Mouse (Mus musculus) neural tube, embryonic 12.5 days (tissue): ENCODE measurements around the gene Cecr2. TPM values are rescaled to one million over a fixed set of nuclear protein-coding genes. Genes with fewer than 3 reads are reported as not detected.

ENCODE experiments used
- ATAC-seq: fragments of 200-750 bp; cut with Nextera tagmentation; 2 replicates; pipeline ENCODE4 v1.8.0; 2017; ENCODE audit warnings: low read depth, mild to moderate bottlenecking, moderate TSS enrichment, moderate library complexity; ENCODE audit not compliant: low FRiP score
- H3K27ac ChIP-seq: fragments of 300-500 bp; sonication (generic); 2 replicates; pipeline ENCODE4 v1.5.1; 2016
- H3K27me3 ChIP-seq: fragments of 300-500 bp; sonication (generic); replicated peaks from 2 replicates; pipeline ENCODE4 v1.6.1; 2016; ENCODE audit warnings: mild to moderate bottlenecking
- H3K36me3 ChIP-seq: fragments of 300-500 bp; sonication (generic); 2 replicates; pipeline ENCODE4 v1.6.1; 2016; ENCODE audit warnings: mild to moderate bottlenecking
- H3K4me1 ChIP-seq: fragments of 300-500 bp; sonication (generic); 2 replicates; pipeline ENCODE4 v1.6.1; 2016
- H3K4me2 ChIP-seq: fragments of 300-500 bp; sonication (generic); replicated peaks from 2 replicates; pipeline ENCODE4 v1.6.1; 2016; ENCODE audit warnings: mild to moderate bottlenecking
- H3K4me3 ChIP-seq: fragments of 300-500 bp; sonication (generic); 2 replicates; pipeline ENCODE4 v1.5.1; 2016
- H3K9ac ChIP-seq: fragments of 300-500 bp; sonication (generic); 2 replicates; pipeline ENCODE4 v1.6.1; 2016; ENCODE audit warnings: mild to moderate bottlenecking
- H3K9me3 ChIP-seq: fragments of 300-500 bp; sonication (generic); 2 replicates; pipeline ENCODE4 v1.6.1; 2016; ENCODE audit warnings: mild to moderate bottlenecking
- WGBS: fragments of 180-500 bp; shearing (Covaris S2); methylation state at CpG from one replicate; pipeline ENCODE4 v1.1.7; 2016; 5-methylcytosine and 5-hydroxymethylcytosine counted together
- polyA plus RNA-seq: library from polyadenylated mRNA; unstranded; fragments of >200 nt; fragmentation: Nextera tagmentation; extraction: Ambion mirVana; gene quantifications from 2 replicates; pipeline ENCODE4 v1.2.1, GENCODE M21; 2016

Cecr2 gene
- 17.8 and 17.9 TPM in 2 replicates for polyA plus RNA-seq

DNA sequence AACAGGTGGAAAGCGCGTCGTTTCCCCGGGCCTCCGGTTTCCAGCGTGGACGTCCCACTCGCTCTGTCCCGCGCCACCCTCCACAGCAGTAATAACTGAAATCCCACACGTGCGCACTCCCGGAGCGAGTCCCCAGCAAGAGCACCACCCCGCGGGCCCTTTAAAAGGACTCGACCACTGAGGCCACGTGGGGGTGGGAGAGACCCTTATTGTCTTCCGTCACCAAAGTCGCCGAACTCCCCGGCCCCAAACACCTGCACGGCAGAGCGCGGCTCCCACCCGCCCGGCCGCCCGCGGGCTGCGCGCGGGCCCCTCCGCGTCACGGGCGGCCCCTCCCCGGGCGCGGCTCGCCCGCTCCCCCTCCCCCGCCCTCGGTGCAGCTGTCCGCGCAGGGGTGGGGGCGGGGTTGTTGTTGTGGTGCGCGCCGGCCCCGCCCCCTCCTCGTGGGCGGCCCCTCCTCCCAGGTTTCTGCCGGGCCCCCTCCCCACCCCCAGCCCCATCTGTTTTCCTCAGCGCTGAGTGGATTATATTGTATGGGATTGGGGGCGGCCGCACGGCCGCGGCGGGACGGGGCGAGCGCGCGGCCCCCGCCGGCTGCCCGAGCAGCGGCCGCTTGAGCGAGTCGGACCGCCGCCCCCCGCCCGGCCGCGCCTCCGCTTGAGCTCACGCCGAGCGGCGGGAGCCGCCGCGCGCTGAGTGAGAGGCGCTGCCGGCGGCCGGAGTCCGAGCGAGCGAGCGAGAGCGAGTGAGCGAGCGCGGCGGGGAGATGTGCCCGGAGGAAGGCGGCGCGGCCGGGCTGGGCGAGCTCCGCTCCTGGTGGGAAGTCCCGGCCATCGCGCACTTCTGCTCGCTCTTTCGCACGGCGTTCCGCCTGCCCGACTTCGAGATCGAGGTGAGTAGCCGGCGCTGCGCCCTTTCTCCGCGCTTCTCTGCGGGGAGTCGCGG lies at the start of gene Cecr2:
Cecr2 (plus strand) TSS at position 554 of the 945 bp plus-strand sequence.
- Histone ChIP-seq H3K4me3 (peak within 1 kb of the TSS; percentile 93), H3K4me2 (peak within 1 kb of the TSS; percentile 90), H3K27ac (peak within 1 kb of the TSS; percentile 99), H3K27me3 (no peaks in the 10 kb centered on the region), H3K36me3 (no peaks in the 10 kb centered on the region), H3K9me3 (no peaks in the 10 kb centered on the region), H3K9ac (peak within 1 kb of the TSS; percentile 94), H3K4me1 (peaks cover 15% of the 10 kb centered on the region; the same call in 1 of the 2 replicates)
- ATAC-seq: peak; percentile 86
- WGBS: under 1% methylated on average over 124 of the region's 127 CpGs

DNA sequence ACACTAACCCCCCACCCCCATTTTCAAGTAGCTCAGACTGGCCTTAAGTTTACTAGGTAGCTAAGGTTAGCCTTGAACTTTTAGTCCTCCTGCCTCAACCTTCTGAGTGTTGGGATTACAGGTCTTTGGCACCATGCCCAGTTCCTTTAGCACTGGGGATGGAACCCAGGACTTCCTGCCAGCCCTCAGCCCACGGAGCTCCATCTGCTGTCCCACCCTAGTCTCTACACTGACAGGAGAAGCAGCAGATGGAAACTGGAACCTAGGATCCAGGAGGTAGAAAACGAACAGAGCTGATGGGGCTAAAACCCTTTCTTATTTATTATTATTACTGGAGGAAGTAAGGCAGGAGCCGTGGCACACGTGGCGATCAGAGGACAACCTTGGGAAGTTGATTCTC lies 48.6 kb upstream of the Cecr2 start:
- 80% methylated on average over 5 of the region's 5 CpGs for WGBS
- H3K4me2 ChIP-seq: no peak overlapping the region
- no peak for ATAC-seq

DNA sequence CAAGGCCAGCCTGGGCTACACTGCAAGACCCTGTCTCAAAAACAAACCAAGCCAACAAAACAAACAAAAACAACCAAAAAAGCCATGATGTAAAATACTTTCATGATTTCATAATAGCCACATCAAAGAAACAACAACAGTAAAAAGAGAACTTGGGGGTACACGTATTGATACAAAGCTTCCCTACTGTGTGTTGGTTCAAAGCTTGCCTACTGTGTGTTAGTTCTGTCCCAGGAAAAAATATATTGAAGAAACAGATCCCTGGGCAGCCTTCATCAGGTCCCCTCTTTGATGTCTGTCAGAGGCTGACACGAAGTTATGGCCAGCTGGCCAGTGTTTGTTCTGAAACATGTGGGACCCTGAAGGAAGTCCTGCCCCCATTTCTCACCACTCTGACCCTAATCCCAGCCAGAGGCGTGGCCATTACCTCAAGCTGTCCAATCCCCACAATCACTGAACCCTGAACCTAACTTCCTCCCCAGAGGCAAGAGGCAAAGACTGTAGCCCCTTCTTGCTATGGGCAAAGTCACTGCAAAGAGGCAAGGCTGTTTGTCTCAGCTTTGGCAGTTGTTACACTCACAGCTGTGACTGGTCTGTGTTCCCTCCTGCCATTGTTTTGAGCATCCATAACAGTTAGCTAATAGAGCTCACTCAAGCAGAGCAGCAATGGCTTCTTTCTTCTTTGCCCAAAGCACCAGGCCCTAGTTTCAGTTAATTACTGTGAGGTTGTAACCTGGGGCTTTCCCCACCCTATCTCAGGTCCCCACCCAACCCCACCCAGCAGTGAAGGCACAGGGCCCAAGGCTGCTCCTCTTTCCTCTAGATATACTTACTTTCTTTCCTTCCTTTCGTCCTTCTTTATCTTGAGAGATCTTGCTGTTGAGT lies 47.4 kb upstream of the Cecr2 start:
- Histone ChIP-seq H3K9me3 (no peaks in the 10 kb centered on the region), H3K36me3 (no peaks in the 10 kb centered on the region), H3K9ac (no peak overlapping the region), H3K27ac (no peak overlapping the region), H3K4me3 (no peak overlapping the region), H3K4me1 (no peaks in the 10 kb centered on the region), H3K4me2 (no peak overlapping the region), H3K27me3 (no peaks in the 10 kb centered on the region)
- WGBS: 60% methylated on average over 4 of the region's 4 CpGs
- no peak for ATAC-seq

More for the DNA sequence above, 48.6 kb upstream of the Cecr2 start:
- no peak overlapping the region for H3K27ac ChIP-seq
- no peak overlapping the region for H3K4me3 ChIP-seq
- no peaks in the 10 kb centered on the region for H3K27me3 ChIP-seq
- no peaks in the 10 kb centered on the region for H3K9me3 ChIP-seq
- no peaks in the 10 kb centered on the region for H3K36me3 ChIP-seq
- no peaks in the 10 kb centered on the region for H3K4me1 ChIP-seq
- H3K9ac ChIP-seq: no peak overlapping the region

DNA sequence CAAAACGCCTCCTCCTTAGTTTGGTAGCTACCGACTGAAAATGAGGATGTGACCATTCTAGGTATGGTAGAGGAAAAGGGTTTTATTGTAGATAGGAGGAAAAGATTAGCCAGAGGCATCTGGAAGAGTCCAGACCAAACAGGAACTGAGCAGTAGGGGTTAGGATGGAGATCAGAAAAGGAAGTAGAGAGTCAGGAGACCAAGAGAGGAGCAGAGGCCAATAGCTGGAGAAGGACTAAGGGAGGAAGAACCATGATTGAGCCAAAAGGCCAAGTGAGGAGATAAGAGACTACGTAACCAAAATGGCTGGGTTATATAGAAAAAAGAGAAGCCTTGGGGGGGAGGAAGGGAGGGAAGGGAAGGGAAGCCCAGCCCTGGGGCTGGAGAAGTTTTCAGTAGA lies 46.0 kb upstream of the Cecr2 start:
- no peak for ATAC-seq

DNA sequence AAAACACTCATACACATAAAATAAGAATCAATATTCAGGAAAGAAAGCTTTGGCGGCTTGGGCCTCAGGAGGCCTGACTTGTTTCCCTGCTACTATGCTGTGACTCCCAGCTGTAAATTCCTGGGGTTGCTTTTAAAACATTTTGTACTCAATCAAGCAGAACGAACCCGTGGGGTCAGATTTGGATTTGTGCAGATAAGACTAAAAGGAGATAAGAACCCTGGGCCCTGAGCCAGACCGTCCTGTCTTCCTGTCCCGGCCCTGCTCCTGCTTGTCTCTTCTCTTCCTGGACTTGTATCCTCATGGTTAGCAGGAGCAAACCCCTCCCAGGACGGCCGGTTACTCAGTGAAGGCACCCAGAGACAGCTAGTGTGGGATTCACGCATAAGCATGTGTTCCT lies 41.1 kb upstream of the Cecr2 start:
- no peaks in the 10 kb centered on the region for H3K9me3 ChIP-seq
- no peak overlapping the region for H3K4me3 ChIP-seq
- no peaks in the 10 kb centered on the region for H3K4me1 ChIP-seq
- no peak overlapping the region for H3K4me2 ChIP-seq
- no peak overlapping the region for H3K9ac ChIP-seq
- 64% methylated on average over 8 of the region's 8 CpGs for WGBS
- H3K27me3 ChIP-seq: no peaks in the 10 kb centered on the region
- H3K36me3 ChIP-seq: no peaks in the 10 kb centered on the region
- no peak overlapping the region for H3K27ac ChIP-seq
- ATAC-seq: no peak

More for the DNA sequence above, 46.0 kb upstream of the Cecr2 start:
- Histone ChIP-seq H3K27me3 (no peaks in the 10 kb centered on the region), H3K4me1 (no peaks in the 10 kb centered on the region), H3K4me3 (no peak overlapping the region), H3K36me3 (no peaks in the 10 kb centered on the region), H3K9me3 (no peaks in the 10 kb centered on the region), H3K4me2 (no peak overlapping the region), H3K27ac (no peak overlapping the region), H3K9ac (no peak overlapping the region)
- WGBS: 91% methylated on average over 3 of the region's 3 CpGs

DNA sequence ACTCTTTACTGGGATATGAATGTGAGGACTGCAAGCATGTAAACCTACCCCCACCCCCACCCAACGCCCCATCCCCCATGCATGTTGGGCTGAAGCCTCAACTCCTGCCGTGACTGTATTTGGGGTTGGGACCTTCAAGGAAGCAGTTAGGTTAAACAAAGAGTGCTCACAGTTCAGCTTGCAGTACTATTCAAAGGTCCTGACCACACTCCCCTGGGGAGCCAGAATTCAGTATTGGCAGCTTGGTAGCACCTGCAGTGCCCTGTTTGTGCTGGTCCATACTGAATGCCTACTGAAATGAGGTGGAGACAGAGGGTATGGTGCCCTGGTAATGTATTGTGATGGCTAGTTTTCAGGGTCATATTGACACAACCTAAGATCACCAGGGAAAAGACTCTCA lies 39.1 kb upstream of the Cecr2 start:
- Histone ChIP-seq H3K9ac (no peak overlapping the region), H3K4me2 (no peak overlapping the region), H3K27ac (no peak overlapping the region), H3K4me3 (no peak overlapping the region), H3K9me3 (no peaks in the 10 kb centered on the region), H3K4me1 (no peaks in the 10 kb centered on the region), H3K27me3 (no peaks in the 10 kb centered on the region), H3K36me3 (no peaks in the 10 kb centered on the region)
- no peak for ATAC-seq
- whole genome bisulfite sequencing: 52% methylated on average over 2 of the region's 2 CpGs

DNA sequence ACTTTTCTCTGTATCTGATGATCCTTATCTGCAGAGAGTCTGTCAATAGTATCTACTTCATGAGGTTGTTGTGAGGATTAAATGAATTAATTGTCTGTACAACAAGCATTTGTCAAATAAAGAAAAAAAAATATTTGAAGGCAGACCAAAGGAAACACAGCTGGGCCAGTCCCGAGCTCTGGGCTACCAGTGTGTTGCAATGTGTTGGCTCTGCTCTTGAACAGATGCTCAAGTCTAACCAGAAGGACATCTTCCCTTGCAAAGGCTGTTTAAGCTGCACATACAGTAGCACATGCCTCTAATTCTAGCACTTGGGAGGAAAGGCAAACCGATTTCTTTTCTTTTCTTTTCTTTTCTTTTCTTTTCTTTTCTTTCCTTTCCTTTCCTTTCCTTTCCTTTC lies 37.2 kb upstream of the Cecr2 start:
- Histone ChIP-seq H3K9ac (no peak overlapping the region), H3K27ac (no peak overlapping the region), H3K9me3 (no peaks in the 10 kb centered on the region), H3K4me3 (no peak overlapping the region), H3K4me1 (no peaks in the 10 kb centered on the region), H3K36me3 (no peaks in the 10 kb centered on the region), H3K27me3 (no peaks in the 10 kb centered on the region), H3K4me2 (no peak overlapping the region)
- ATAC-seq: no peak
- WGBS: 88% methylated on average over 2 of the region's 2 CpGs

DNA sequence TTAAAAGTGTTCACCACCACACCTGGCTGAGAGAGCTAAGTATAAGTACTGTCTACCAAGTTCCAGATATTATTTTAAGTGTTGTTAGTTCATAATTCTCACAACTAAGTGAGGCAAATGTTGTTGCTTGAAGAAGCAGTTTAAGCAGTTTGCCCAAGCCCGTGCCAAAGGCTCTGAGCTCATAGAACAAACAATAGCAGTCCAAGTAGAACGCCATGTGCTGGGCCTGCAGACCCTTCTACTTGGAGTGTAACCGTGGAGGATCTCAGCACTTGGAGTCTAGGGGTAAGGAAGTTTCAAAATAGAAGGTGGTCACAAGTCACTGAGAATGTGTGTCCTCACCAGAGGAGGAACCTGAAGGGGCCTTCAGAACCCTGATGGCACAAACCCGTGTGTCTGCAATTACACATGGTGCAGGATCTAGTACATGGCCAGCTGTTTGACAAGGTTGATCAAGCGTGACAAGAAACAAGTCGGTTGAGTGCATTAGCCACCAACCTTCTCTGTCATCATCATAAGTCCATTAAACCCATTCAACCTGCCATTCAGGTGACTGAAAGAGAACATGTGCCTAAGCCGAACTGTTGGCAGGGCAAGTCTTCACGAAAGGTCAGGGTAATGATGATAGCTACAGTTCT lies 30.7 kb upstream of the Cecr2 start:
- Histone ChIP-seq H3K27ac (no peak overlapping the region), H3K9ac (no peak overlapping the region), H3K4me3 (no peak overlapping the region), H3K4me1 (no peaks in the 10 kb centered on the region), H3K9me3 (no peaks in the 10 kb centered on the region), H3K36me3 (no peaks in the 10 kb centered on the region), H3K4me2 (no peak overlapping the region), H3K27me3 (no peaks in the 10 kb centered on the region)
- 84% methylated on average over 8 of the region's 8 CpGs for WGBS
- no peak for ATAC-seq

DNA sequence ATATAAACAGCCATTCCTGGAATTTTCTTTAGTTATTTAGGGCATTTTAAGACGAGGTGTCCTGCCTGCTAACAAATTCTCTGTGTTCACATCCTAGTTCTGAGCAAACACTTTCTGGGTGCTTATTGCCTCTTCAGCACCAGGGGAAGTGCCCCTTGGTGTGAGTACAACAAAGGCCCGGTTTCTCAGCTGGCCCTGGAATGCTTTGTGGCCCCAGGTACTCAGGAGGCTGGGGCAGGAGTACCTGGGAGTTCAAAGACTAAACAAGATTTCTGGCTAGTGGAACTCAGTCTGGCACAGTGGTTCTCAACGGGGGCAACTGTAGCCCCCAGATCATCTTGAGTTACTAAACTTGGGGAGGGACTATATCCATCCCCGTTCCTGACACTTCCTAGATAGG lies 26.6 kb upstream of the Cecr2 start:
- WGBS: 25% methylated on average over 4 of the region's 4 CpGs
- H3K4me1 ChIP-seq: no peaks in the 10 kb centered on the region
- no peaks in the 10 kb centered on the region for H3K27me3 ChIP-seq
- H3K9ac ChIP-seq: no peak overlapping the region
- H3K27ac ChIP-seq: no peak overlapping the region
- H3K36me3 ChIP-seq: no peaks in the 10 kb centered on the region
- no peaks in the 10 kb centered on the region for H3K9me3 ChIP-seq
- no peak for ATAC-seq
- H3K4me2 ChIP-seq: no peak overlapping the region
- H3K4me3 ChIP-seq: no peak overlapping the region

DNA sequence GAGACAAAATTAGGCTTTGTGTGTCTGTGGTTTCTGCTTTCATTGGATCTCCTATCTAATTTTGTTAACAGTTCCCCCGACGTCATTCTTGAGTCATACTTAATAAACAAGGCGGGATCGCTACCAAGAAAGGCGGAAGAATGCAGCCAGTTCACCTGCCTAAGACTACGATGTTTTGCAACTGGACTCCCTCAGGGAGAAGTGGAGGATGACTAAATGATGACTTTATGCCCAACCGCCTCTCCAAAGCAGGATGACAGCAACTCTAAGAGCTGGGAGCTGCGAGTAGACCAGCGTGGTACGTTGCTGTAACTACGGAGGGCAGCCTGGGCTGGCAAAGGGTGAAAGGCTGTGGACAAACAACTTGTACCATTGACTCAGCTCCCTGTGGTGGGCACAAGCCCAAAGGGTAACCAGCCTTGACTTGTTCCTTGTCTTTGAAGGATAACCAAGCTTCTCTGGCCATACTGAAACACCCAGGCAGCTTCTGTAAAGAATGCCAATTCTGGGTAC lies 24.2 kb upstream of the Cecr2 start:
- no peaks in the 10 kb centered on the region for H3K9me3 ChIP-seq
- no peaks in the 10 kb centered on the region for H3K27me3 ChIP-seq
- H3K27ac ChIP-seq: no peak overlapping the region
- no peaks in the 10 kb centered on the region for H3K4me1 ChIP-seq
- 92% methylated on average over 11 of the region's 11 CpGs for WGBS
- H3K9ac ChIP-seq: no peak overlapping the region
- no peak overlapping the region for H3K4me3 ChIP-seq
- H3K36me3 ChIP-seq: no peaks in the 10 kb centered on the region
- ATAC-seq: no peak
- no peak overlapping the region for H3K4me2 ChIP-seq

DNA sequence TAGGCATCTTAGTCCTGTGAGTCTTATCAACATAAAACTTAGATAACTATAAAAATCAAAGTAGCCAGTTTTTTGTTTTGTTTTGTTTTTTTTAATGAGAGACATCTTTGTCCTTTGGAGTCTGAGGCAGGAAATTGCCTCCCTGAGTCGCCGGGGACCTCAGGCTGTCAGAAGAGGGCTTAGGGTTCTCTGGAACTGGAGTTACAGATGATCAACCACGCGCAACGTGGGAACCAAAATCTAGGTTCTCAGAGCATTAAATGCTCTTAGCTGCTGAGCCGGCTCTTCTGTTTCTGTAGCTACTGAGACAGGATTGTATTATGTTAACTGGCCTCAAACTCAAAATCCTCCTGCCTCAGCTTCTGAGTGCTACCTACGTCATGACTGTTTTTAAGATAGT lies 22.4 kb upstream of the Cecr2 start:
- no peak overlapping the region for H3K27ac ChIP-seq
- H3K36me3 ChIP-seq: no peaks in the 10 kb centered on the region
- H3K9me3 ChIP-seq: no peaks in the 10 kb centered on the region
- H3K9ac ChIP-seq: no peak overlapping the region
- no peaks in the 10 kb centered on the region for H3K4me1 ChIP-seq
- no peak overlapping the region for H3K4me2 ChIP-seq
- H3K27me3 ChIP-seq: no peaks in the 10 kb centered on the region
- ATAC-seq: no peak
- no peak overlapping the region for H3K4me3 ChIP-seq
- 70% methylated on average over 7 of the region's 7 CpGs for WGBS
